Mouse (Mus musculus) cerebellum, postnatal 10 days (tissue): ENCODE measurements at regions not wholly inside any gene's neighbourhood (a gene's known extent, or its start where the extent isn't known, plus 50 kb on each side); places are given as distances from the start of the nearest gene placed in this dataset.

Experiments
- DNase-seq, 2 experiments: peaks; one replicate each; pipeline ENCODE4 v3.0.0; 2021; ENCODE audit warnings: mixed read lengths in 2 of 2

GRCm38 (mm10) chr3:43923497-43923896 lies 1454.7 kb upstream of the Pcdh10 start:
- no peak for DNase-seq

GRCm38 (mm10) chr3:43945780-43946179 lies 1432.4 kb upstream of the Pcdh10 start:
- DNase-seq: peak; percentile 1
